Mouse (Mus musculus): ENCODE measurements around the gene Cacna2d1. TPM values are rescaled to one million over a fixed set of nuclear protein-coding genes. Genes with fewer than 3 reads are reported as not detected.

Cacna2d1 gene
- 100 to 1,000 TPM; 203 to 205 TPM for total RNA-seq (2021)

DNA sequence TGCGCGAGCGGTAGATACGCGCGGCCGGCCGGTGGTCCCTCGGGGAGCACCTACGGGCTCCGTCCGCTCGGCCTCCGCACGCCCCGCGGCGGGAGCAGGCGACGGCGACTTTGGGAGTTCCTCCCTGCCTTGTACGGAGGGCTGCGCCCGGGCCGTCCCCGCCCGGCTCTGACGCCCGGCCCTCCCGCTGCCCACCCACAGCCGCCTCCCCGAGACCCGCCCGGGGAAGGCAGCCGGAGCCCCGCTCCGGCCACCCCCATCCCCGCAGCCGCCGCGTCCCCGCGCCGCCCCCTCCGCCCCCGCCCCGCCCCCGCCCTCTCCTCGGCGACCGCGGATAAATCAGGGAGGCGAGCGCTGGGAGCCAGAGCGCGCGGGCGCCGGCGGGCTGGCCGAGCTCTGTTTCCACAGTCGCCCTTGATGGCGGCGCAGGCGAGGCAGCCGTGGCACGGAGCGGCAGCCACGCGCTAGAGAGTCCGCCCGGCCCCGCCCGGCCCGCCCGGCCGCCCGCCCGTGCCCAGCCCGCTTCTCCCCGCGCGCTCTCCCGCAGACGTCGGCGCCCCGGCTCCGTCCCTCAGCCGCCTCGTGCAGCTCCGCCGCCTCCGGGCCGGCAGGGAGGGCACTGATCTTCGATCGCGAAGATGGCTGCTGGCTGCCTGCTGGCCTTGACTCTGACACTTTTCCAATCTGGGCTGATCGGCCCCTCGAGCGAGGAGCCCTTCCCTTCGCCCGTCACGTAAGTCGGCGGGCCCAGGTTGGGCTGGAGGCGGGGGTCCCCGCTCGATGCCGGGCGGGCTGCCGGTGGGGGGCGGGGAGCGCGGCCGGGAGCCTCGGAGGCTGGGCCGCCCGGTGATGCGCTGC, at the start of gene Cacna2d1:
Cacna2d1 (plus strand) TSS at position 316 of the 858 bp plus-strand sequence.
- intact Hi-C loops (cut with DNase I): loop anchor here (5.0 kb wide), 3 partner anchors 68 to 198 kb away; no protein-coding TSS in a partner anchor
- peak; percentile 29 to 59 for DNase-seq (ENCODE audit: low spot score in 2 of 2)

DNA sequence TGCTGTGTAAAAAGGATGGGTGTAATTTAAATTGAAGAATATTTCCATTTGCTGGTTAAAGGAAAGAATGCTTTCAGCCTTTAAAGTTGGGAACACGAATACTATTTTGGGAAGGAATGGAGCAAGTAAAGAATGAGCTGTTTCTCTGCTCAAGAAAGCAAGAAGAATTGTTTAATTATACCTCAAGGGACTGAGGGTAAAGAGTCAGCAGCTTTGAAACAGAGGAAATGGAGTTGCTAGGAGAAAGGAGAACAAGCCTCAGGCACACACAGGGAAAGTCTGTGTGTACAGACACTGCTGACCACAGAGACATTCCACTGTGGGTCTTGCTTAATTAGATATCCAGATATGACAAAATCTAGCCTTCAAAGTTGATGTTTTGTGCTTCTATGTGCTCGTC, 39.4 kb upstream of the Cacna2d1 start:
- DNase-seq (ENCODE audit: low spot score in 2 of 2): no peak
- intact Hi-C loops (cut with DNase I): no loop called here

DNA sequence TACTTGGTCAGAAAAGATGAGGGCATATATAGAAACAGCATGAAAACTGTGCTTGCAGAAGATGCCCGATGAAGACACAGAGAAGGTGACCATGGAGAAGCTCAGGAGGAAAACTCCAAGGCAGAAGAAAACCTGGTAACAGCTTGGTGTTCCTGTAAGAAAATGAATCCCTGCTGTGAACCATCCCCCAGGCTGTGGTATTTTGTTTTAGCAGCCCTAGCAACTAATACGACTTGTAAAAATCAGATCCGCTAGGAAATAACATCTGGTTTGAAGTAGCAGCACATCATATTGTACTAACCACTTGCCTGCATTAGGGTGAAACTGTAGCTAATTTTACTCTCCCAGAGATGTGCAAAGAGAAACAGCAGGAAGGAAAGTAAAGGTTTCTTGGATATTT, 37.8 kb upstream of the Cacna2d1 start:
- DNase-seq (ENCODE audit: low spot score in 2 of 2): no peak
- intact Hi-C loops (cut with DNase I): no loop called here

DNA sequence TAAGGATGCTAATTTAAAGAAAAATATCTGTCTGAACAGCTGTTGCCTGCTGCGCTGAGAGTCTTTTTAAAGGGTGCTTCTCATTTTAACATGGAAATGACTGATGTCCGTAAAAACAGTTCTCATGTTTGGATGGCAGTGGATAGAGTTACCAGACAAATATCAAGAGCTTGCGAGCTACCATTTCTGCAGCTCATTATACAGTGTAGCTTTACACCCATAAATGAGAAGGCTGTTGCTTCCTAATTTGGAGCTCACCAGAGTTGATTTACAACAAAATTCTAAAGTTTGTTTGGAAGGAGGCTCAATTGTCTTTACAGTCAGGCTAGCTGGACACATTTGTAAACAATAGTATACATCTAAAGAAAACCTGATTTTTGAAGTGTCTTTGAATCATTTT, 28.0 kb upstream of the Cacna2d1 start:
- no peak for DNase-seq (ENCODE audit: low spot score in 2 of 2)
- intact Hi-C loops (cut with DNase I): no loop called here

DNA sequence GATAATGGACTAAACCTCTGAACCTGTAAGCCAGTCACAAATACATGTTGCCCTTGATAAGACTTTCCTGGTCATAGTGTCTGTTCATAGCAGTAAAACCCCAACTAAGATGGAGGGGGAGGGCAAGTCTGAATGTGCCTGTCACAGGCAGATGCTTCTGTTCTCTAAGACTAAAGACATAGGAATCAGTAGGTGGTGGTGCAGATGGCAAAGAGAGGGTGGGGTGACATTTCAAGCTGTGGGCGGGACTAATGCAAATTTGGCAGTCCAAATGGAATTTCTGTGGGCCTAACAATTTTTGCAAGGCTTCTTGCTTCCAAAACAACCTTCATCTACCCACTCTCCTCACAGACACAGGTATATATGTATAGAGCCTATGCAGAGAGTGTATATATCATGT, 19.6 kb upstream of the Cacna2d1 start:
- intact Hi-C loops (cut with DNase I): no loop called here
- peak; percentile 55 to 97 for DNase-seq (ENCODE audit: low spot score in 2 of 2)

DNA sequence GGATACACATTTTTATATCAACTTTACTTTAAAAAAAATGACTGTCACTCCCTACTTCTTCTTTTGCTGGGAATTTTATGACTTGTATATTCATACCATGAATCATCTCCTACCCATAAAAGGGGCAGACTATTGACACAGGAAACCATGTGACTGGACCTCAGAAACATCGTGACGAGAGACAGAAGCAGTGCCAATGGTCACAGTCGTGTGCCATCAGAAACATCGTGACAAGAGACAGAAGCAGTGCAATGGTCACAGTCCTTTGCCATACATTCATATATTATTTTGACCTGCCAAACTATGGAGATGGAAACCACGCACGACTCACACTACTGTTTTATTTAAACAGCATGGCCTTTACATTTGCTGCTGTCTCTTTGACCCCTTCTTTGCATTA, 6.0 kb upstream of the Cacna2d1 start:
- intact Hi-C loops (cut with DNase I): no loop called here
- DNase-seq (ENCODE audit: low spot score in 2 of 2): no peak

DNA sequence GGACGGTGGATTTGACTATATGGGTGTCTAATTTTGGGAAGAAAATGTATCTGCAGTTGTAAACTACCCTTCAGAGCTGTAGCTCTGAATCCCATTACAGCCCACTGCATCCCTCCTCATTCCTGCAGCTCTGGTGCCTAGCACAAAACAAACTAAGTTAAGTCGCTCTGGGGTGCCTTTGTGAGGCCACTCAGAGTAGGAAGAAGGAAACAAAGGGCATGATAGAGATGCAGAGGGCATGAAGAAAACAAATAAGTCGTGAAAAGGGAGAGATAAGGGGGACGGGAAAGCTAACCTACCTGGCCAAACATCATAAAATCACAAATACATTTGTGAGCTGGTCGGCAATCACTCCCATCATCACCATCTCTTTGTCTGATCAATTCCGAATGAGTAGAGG, 1.5 kb upstream of the Cacna2d1 start:
- intact Hi-C loops (cut with DNase I): loop anchor here (5.0 kb wide), 2 partner anchors 96 to 199 kb away; no protein-coding TSS in a partner anchor
- DNase-seq (ENCODE audit: low spot score in 2 of 2): no peak

DNA sequence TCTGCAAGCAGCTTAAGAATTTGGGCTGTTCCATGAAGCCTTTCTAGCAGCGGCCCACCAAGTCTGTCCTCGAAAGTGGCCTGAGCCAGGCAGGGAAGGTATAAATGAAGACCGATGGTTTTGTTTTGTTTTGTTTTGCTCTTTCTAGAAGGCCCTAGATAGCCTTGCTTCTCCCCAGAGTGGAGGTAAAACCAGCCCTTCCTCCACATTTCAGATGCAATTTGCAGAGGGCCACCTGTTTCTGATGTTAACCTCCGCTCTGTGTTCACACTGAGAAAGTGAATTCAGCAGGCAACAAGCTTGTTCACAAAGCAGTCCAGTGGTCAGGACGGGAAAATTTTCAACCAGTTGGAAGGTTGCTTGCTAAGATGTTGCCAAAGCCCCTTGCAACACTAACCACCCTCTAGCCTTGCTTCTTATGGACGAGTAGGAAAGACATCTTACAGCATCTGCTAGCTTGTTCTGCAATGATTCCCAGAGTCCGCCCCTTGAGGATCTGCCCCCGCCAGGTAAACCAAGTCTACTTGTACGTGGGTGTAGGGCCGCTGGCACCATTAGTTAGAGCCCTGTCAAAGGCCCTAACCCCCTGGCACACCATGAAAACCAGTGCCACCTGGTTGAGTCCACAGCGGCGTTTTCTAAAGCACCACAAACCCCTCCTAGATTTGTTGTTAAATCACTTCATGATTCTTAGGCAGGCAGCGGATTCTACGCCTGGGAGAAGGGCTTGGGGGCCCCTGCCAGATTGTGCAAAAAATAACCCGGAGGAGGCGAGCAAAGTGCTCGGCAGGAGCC, 713 bp upstream of the Cacna2d1 start:
- DNase-seq (ENCODE audit: low spot score in 2 of 2): peak; percentile 54 to 77
- intact Hi-C loops (cut with DNase I): loop anchor here (5.0 kb wide), 2 partner anchors 96 to 199 kb away; no protein-coding TSS in a partner anchor

DNA sequence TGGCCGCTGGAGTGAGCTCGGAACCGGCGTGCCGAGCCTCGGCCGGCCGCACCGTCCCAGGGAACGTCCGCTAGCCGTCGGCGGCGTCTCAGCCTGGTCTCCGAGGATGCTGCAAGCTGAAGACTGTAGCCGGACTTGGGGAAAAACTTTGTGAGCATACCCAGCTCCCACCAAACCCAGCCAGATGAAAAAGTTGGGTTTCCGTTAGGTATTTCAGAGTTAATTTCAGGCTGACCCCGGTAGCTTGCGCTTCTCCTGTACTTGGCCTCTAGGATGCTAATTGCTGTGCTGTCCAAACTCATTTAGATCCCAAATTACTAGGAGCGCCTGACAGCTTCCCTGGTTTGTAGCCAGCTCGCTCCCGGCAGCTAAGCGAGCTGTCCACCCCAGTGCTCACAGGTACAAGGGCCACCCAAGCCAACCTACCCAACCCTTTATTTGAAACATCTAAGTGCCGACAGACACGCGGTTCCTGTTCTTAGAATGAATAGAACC, 790 bp downstream of the Cacna2d1 start:
- DNase-seq (ENCODE audit: low spot score in 2 of 2): peak; percentile 20 to 30
- intact Hi-C loops (cut with DNase I): loop anchor here (5.0 kb wide), 1 partner anchor 67 kb away; no protein-coding TSS in a partner anchor

DNA sequence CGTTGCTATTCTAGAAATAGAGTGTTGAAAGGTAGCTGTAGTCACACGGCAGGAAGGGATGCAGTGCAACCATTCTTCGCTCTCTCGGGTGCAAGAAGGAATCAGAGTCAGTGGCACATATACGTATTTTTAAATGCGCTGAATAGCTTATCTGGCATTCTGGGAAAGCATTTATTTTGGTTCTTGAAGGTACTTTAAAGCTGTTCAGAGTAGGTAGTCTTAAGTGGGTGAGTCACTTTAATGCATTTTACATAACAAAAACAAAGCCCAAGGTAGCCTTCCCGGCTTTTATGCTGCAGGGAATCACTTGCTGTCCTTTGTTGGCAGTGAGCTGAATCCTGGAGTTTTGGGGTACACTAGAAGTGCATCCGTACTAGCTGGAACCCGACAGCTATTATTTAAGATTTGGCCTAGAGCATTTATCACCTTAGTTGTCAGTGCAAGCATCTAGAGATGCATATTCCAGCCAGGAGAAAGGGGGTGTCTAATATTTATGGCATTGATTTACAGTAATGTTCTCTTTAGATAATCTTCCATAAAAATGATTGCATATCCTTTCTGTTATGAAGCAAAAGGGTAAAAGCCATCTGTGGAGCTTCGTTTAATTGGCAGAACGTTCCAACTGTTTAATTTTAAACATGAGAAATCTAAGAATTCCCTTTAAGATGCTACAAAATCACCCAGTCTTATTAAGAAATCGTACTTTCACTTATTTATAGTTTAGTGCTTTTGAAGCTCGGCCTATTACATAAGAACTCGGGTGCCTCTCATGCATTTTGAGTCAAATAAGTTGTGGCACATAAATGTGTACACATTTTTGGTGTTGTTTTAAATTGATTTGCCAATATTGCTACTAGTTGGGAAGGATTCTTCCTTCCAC, 1.6 kb downstream of the Cacna2d1 start:
- DNase-seq (ENCODE audit: low spot score in 2 of 2): peak; percentile 42 to 68
- intact Hi-C loops (cut with DNase I): loop anchor here (5.0 kb wide), 1 partner anchor 66 kb away; no protein-coding TSS in a partner anchor

DNA sequence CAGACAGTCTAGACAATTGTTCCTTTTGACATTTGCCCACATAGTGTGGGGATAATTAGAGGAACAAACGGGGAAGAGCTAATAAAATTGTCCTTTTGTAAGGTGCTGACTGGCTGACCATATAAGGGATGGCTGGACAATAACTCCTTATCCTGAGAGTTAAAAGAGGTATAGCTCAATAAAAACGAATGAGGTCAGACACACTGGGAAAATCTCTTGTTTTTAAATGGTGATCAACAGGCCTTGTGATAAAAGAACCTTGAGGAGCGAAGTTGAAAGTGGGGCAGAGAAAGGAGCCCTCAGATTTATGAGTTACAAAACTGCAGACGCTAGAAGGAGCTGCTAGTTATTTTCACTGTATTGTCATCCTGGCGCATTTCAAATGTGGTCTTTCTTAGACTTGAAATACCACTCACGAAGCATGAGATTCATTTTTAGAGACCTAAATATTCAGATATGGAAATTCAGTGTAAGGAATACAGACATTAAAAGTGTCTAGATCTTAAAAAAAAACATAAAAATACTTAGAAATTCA, 6.8 kb downstream of the Cacna2d1 start:
- intact Hi-C loops (cut with DNase I): loop anchor here (2.0 to 5.0 kb wide), 2 partner anchors 176 to 351 kb away; no protein-coding TSS in a partner anchor
- DNase-seq (ENCODE audit: low spot score in 2 of 2): peak in 1 of 2 experiments; percentile 57

DNA sequence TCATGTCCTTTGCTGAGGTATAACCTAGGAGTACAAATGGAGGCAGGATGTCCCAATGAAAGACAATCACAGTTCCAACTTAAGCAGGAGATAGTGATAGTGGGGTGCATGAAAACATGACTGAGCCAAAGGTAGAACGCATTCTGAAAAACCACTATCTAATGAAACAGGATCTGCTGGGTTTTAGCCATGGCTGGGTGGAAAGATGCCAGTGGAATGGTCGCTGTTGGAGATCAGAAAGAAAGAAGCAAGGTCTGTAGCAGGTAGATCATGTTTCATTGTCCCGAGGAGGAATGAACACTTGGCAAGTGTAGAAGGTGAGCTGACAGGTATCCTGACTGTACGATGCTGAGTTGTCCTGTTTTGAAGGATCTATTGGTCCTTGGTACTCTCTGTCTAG, 7.6 kb downstream of the Cacna2d1 start:
- intact Hi-C loops (cut with DNase I): loop anchor here (5.0 kb wide), 1 partner anchor 350 kb away; no protein-coding TSS in a partner anchor
- DNase-seq (ENCODE audit: low spot score in 2 of 2): no peak

DNA sequence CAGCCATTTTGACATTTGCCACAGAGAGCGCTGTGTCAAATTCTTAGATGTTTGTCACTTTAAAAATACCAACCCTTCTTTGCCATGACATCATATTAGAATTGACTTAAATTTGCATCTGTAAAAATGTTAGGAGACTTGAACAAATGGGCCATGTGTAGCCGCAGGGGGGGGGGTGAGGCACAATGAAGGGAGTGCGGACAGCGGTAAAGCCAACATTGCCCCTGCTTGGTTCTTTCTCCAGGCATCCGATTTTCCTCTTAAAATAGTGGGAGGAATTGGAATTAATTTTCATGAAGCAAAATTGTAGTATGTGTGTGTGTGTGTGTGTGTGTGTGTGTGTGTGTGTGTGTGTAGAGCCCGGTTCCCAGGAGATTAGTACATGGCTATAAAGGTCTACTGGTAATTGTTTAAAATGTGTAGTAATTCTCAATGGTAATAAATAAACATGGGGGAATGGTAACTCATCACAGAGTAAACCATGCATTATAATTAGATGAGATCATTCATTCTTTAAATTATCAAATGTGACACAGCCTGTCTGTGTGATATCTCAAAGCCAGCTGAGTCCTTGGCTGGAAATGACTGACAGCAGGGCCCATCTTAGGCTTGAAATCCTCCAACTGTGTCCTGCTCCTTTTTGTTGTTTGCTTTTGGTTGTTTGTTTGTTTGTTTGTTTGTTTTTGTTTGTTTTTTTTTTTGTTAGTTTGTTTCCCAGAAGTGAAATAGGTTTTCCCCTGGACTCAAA, 14.0 kb downstream of the Cacna2d1 start:
- intact Hi-C loops (cut with DNase I): no loop called here
- DNase-seq (ENCODE audit: low spot score in 2 of 2): no peak

DNA sequence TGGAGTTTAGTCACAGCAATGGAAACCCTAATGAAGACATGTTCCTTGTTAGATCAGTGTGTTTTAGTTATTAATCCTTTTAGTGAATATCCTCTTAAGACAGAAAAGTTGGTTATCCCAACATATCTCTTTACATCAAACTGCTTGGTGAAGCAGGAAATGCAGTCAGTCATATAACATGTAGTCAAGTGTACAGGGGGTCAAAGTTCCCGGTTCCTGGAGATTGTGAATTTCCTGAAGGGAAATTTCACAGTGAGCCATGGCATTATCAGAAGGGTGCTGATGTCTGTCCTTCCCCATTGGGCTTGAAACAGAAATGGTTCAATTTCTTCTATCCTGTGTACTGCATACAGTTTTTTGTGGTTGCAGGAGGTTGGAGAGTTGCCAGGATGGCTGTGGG, 25.3 kb downstream of the Cacna2d1 start:
- intact Hi-C loops (cut with DNase I): no loop called here
- no peak for DNase-seq (ENCODE audit: low spot score in 2 of 2)

DNA sequence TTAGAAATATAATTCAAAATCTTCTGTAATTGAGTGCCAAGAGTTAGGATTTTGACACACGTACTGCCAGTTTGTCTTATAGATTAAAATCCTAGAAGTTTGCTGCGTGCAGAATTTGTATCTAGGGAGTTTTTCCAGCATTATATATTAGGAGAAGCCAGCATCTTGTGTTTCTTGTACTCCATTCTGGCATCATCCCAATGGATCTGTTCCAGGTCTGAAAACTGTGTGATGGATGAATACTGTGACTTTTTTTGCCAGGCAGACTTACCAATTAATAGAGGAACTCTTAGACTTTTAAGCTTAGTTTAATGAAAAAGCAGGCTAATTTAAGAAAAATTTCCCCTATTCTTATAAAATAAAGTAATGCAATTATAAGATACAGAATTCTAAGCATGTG, 27.4 kb downstream of the Cacna2d1 start:
- intact Hi-C loops (cut with DNase I): no loop called here
- no peak for DNase-seq (ENCODE audit: low spot score in 2 of 2)

DNA sequence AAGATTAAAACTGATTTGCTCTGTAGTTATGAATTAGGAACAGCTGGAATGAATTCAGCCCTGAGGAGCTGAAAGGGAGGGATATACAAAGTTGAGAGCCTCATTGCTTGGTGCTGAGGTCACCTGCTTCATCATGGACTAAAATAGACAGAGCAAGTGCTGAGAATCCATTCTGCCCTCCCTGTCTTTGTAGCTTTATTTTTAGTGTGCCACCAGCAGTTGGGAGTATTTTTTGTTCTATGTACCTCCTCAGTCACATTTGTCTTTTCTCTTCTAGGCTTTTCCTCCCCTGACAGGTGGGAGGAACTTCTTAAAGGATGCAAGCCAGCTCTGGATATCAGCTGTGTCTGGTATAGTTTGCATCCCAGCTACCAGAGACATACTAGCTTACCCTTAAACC, 32.4 kb downstream of the Cacna2d1 start:
- intact Hi-C loops (cut with DNase I): no loop called here
- DNase-seq (ENCODE audit: low spot score in 2 of 2): peak in 1 of 2 experiments; percentile 74

DNA sequence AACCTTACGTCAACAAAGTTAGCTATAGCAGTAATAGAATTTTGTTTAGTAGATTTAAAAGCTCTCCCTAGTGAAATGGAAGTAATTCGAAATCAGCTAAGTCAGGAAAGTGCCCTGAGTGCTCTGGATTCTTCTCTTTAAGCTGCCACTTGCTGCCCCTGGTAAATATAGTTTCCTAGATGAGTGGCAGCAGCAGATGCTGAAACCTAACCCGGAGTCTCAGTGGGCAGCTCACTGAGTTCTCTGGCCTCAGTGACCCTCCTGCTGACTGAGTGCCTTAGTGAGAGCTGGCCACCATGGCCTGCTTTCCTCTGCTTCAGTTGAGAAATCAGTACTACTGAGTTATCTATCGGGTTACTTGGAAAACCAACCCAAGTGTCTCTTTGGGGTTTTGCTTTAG, 37.3 kb downstream of the Cacna2d1 start:
- intact Hi-C loops (cut with DNase I): no loop called here
- no peak for DNase-seq (ENCODE audit: low spot score in 2 of 2)

DNA sequence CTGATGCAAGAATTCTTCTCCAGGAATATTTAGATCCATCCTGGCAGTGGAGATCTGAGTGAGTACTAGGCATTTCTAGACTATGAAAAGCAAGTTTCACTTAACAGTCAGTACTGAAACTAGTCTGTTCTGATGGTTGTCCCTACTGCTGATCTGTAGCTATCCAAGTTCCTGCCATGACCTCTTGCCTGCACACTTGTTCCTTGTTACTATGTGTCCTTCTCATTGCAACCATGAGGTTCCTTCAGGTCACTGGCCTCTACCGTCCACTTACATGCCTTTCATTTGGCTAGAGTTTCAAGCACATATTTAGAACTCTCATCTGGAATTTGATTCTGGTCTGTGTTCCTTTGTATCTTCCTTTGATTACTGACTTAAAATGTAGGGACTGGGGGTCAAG, 37.9 kb downstream of the Cacna2d1 start:
- intact Hi-C loops (cut with DNase I): no loop called here
- DNase-seq (ENCODE audit: low spot score in 2 of 2): no peak
